In the genomic region with DNA sequence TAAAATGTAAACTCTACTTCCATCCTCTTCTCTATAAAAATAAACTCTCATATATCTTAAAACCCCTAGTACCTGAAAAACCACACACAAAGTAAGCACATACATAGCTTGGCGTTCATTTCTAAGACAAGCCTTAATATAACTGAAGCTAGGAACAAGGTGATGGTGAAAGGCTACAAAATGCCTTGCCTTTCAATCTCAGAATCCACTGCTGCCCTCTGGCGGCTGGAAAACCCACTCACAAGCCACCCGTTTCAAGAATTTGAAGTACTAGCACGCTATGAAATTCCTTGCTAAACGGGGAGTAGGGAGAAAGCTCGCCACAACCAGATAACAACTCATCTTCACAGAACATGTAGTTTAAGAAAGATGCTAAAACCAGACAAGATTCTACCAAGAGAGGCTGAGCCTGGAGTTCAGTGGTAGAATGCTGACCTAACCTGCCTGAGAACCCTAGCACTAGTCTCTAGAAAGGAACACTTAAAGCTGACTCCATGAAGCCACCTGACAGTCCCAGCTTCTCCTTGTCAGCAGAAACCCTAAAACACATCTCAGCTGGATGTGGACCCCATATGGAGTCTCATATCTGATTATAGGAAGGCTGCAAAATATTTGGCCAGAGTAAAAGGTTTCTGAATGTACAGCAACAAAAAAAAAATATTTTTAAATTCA, we compare ENCODE assay signal across 9 mouse cellular contexts. TPM values are rescaled to one million over a fixed set of nuclear protein-coding genes. Genes with fewer than 3 reads are reported as not detected.
DNase-seq lines count a peak whose midpoint lies in the region; ATAC-seq lines count a peak whose summit lies in the region.
"Had no signal": no experiment of that assay in that cellular context is flagged by ENCODE, and none has a peak within 500 bp of the region (broad histone marks: within the 10 kb centered on the region; RNA-seq: fewer than 3 reads in every experiment).

No protein-coding gene starts in this region.

- ATAC-seq in forebrain, embryonic 16.5 days = peak; percentile 61
- peak; percentile 92 for ATAC-seq in megakaryocyte progenitor cell, adult 5-6 weeks (replicated peaks; ENCODE audit: poor library complexity)
- ATAC-seq in activated CD4-positive, CD25-positive, alpha-beta regulatory T cell, adult 4 months = no peak

- no peak overlapping the region for H3K4me3 ChIP-seq in forebrain, embryonic 16.5 days (replicated peaks; ENCODE audit: low read length)
- H3K4me3 ChIP-seq: stomach, embryonic 15.5 days had no signal

- 4% methylated on average over 6 of the region's 6 CpGs for WGBS in forebrain, embryonic 16.5 days

- H3K4me1 ChIP-seq in forebrain, embryonic 16.5 days (replicated peaks; ENCODE audit: control insufficient read depth, insufficient read depth, low read length) = peaks cover 3% of the 10 kb centered on the region; the same call in 1 of the 2 replicates
- H3K4me1 ChIP-seq: stomach, embryonic 15.5 days had no signal

- no peaks in the 10 kb centered on the region for H3K9me3 ChIP-seq in forebrain, embryonic 16.5 days (ENCODE audit: control insufficient read depth, low read length)
- H3K9me3 ChIP-seq: stomach, embryonic 15.5 days had no signal

- no peak overlapping the region for H3K27ac ChIP-seq in forebrain, embryonic 16.5 days (ENCODE audit: low read length)
- H3K27ac ChIP-seq: stomach, embryonic 15.5 days had no signal

- no peaks in the 10 kb centered on the region for H3K27me3 ChIP-seq in forebrain, embryonic 16.5 days (replicated peaks; ENCODE audit: control insufficient read depth, insufficient read depth, low read length)
- H3K27me3 ChIP-seq: stomach, embryonic 15.5 days had no signal

- H3K4me2 ChIP-seq in forebrain, embryonic 16.5 days (ENCODE audit: low read length) = no peak overlapping the region
- H3K4me2 ChIP-seq: stomach, embryonic 15.5 days had no signal

- H3K36me3 ChIP-seq in forebrain, embryonic 16.5 days (ENCODE audit: control insufficient read depth, insufficient read depth) = peaks cover 6% of the 10 kb centered on the region; the same call in 1 of the 2 replicates
- H3K36me3 ChIP-seq: stomach, embryonic 15.5 days had no signal

- no peak overlapping the region for H3K9ac ChIP-seq in forebrain, embryonic 16.5 days (replicated peaks; ENCODE audit: low read depth, low read length)
- H3K9ac ChIP-seq: stomach, embryonic 15.5 days had no signal

- peak; percentile 81 for DNase-seq in R1 (ENCODE audit: low read depth, low spot score)
- peak; percentile 75 for DNase-seq in cerebellum, adult 11 months
- peak; percentile 79 for DNase-seq in heart, postnatal 4 days
- DNase-seq in layer of hippocampus, postnatal 14 days (ENCODE audit: low spot score in 2 of 2) = peak; percentile 82 to 91
- peak; percentile 89 to 94 for DNase-seq in right cerebral cortex, postnatal 10 days (ENCODE audit: low spot score in 2 of 2)

RNA-seq across cellular contexts. Expression of a gene that starts 29.1 kb away (rescaled TPM):
- 32.9 and 34.8 TPM in 2 replicates for polyA plus RNA-seq in forebrain, embryonic 16.5 days (2015; fragmentation: Nextera tagmentation; extraction: Ambion mirVana)
- total RNA-seq in heart, postnatal 4 days (2021) = 10 to 100 TPM; 17.0 to 17.9 TPM
- total RNA-seq in layer of hippocampus, postnatal 14 days (2021) = 10 to 100 TPM; 23.3 to 25.8 TPM
- total RNA-seq in megakaryocyte progenitor cell, adult 5-6 weeks (2015) = 45.7 and 47.0 TPM in 2 replicates
- 49.8 and 67.5 TPM in 2 replicates for total RNA-seq in megakaryocyte progenitor cell, adult 5-6 weeks (2017)
- polyA plus RNA-seq in activated CD4-positive, CD25-positive, alpha-beta regulatory T cell, adult 4 months (2017; shearing (Covaris generic)) = 10 to 100 TPM; 15.5 to 16.5 TPM

RNA-seq across cellular contexts. Expression of a gene that starts 29.2 kb away (rescaled TPM):
- 39.6 and 44.1 TPM in 2 replicates for polyA plus RNA-seq in forebrain, embryonic 16.5 days (2015; fragmentation: Nextera tagmentation; extraction: Ambion mirVana)
- total RNA-seq in heart, postnatal 4 days (2021) = 10 to 100 TPM; 35.8 to 40.0 TPM
- 10 to 100 TPM; 34.8 to 36.8 TPM for total RNA-seq in layer of hippocampus, postnatal 14 days (2021)
- total RNA-seq in megakaryocyte progenitor cell, adult 5-6 weeks (2015) = 56.6 and 60.9 TPM in 2 replicates
- total RNA-seq in megakaryocyte progenitor cell, adult 5-6 weeks (2017) = 23.8 and 38.2 TPM in 2 replicates
- 10 to 100 TPM; 24.9 to 27.0 TPM for polyA plus RNA-seq in activated CD4-positive, CD25-positive, alpha-beta regulatory T cell, adult 4 months (2017; shearing (Covaris generic))
